Mouse (Mus musculus) lung, postnatal 14 days (tissue): ENCODE data around the gene Synj2bp.
"Not testable (repeated sequence)": the region's sequence is repeated elsewhere in the genome, so short reads cannot be mapped to it uniquely, and the experiment has no call there.

Experiments used
- DNase-seq: peaks from one replicate; pipeline ENCODE4 v3.0.0; 2021

The Synj2bp gene

GRCm38 (mm10) chr12:81532316-81533028 lies at the start of gene Synj2bp, which contains the start of gene Gm20498:
TSS of gene Synj2bp (minus strand) at chr12:81532911.
TSS of gene Gm20498 (minus strand) at chr12:81532905.
- DNase-seq: peak; percentile 82

- DNase-seq: no peak
These were observed 35.7 kb upstream of the Synj2bp start, which contains the start of gene Adam21 for GRCm38 (mm10) chr12:81568374-81568773. TSS of gene Adam21 (minus strand) at chr12:81568474.

GRCm38 (mm10) chr12:81567931-81568330 lies 35.2 kb upstream of the Synj2bp start:
- no peak for DNase-seq

- DNase-seq: no peak
These were observed 31.5 kb upstream of the Synj2bp start for GRCm38 (mm10) chr12:81564173-81564572.

- no peak for DNase-seq
These were observed 16.6 kb upstream of the Synj2bp start for GRCm38 (mm10) chr12:81549286-81549685.

GRCm38 (mm10) chr12:81547163-81547562 lies 14.5 kb upstream of the Synj2bp start:
- DNase-seq: no peak

- DNase-seq: no peak
These were observed 313 bp upstream of the Synj2bp start for GRCm38 (mm10) chr12:81533029-81533419.

- not testable (repeated sequence) for DNase-seq
These were observed 2.1 kb downstream of the Synj2bp start for GRCm38 (mm10) chr12:81530587-81530986.

- DNase-seq: not testable (repeated sequence)
These were observed 35.8 kb downstream of the Synj2bp start for GRCm38 (mm10) chr12:81496906-81497305.

- no peak for DNase-seq
These were observed 42.2 kb downstream of the Synj2bp start for GRCm38 (mm10) chr12:81490491-81490890.

GRCm38 (mm10) chr12:81485311-81485710 lies 47.4 kb downstream of the Synj2bp start:
- DNase-seq: no peak

- DNase-seq: peak; percentile 85
These were observed 48.0 kb downstream of the Synj2bp start, which contains the start of gene Cox16 for GRCm38 (mm10) chr12:81484727-81485191. TSS of gene Cox16 (minus strand) at chr12:81485127.

- DNase-seq: no peak
These were observed 48.5 kb downstream of the Synj2bp start for GRCm38 (mm10) chr12:81484212-81484611.

- DNase-seq: no peak
These were observed 49.1 kb downstream of the Synj2bp start for GRCm38 (mm10) chr12:81483656-81484055.

GRCm38 (mm10) chr12:81459051-81459450 lies 73.7 kb downstream of the Synj2bp start:
- DNase-seq: not testable (repeated sequence)
